Mouse (Mus musculus): ENCODE results near the gene Fto. TPM values are rescaled to one million over a fixed set of nuclear protein-coding genes. Genes with fewer than 3 reads are reported as not detected.

The Fto gene
- polyA plus RNA-seq, 1 experiment from 2014 or later, result 19.9 TPM

GRCm38 (mm10) chr8:91329056-91329455, 15.7 kb downstream of the Fto start:
- 65% methylated on average over 9 of the region's 9 CpGs for WGBS (ENCODE audit: insufficient replicate concordance)

GRCm38 (mm10) chr8:91329461-91329850, 16.1 kb downstream of the Fto start:
- H3K4me3 ChIP-seq (ENCODE audit: low read depth, low read length), result no peak overlapping the region
- H3K9ac ChIP-seq (ENCODE audit: low read depth, low read length), result no peak overlapping the region
- no peaks in the 10 kb centered on the region for H3K36me3 ChIP-seq (ENCODE audit: control insufficient read depth, insufficient read depth)
- H3K4me1 ChIP-seq (ENCODE audit: control insufficient read depth, low read depth, low read length), result no peaks in the 10 kb centered on the region; the same call in 1 of the 2 replicates
- no peaks in the 10 kb centered on the region for H3K27me3 ChIP-seq (ENCODE audit: control insufficient read depth, insufficient read depth, low read depth, low read length)
- H3K9me3 ChIP-seq (replicated peaks; ENCODE audit: control insufficient read depth, low read length), result no peaks in the 10 kb centered on the region
- H3K27ac ChIP-seq (ENCODE audit: low read length), result peak overlapping the region; percentile 50
- no peak overlapping the region for H3K4me2 ChIP-seq (ENCODE audit: low read depth, low read length)
- 50% methylated on average over 6 of the region's 6 CpGs for WGBS (ENCODE audit: insufficient replicate concordance)
- no peak for ATAC-seq (ENCODE audit: low read depth)

More at GRCm38 (mm10) chr8:91329056-91329455, 15.7 kb downstream of the Fto start:
- Histone ChIP-seq H3K4me1 (ENCODE audit: control insufficient read depth, low read depth, low read length) (no peaks in the 10 kb centered on the region; the same call in 1 of the 2 replicates), H3K36me3 (ENCODE audit: control insufficient read depth, insufficient read depth) (no peaks in the 10 kb centered on the region), H3K27me3 (ENCODE audit: control insufficient read depth, insufficient read depth, low read depth, low read length) (no peaks in the 10 kb centered on the region), H3K9me3 (replicated peaks; ENCODE audit: control insufficient read depth, low read length) (no peaks in the 10 kb centered on the region), H3K9ac (ENCODE audit: low read depth, low read length) (no peak overlapping the region), H3K4me2 (ENCODE audit: low read depth, low read length) (no peak overlapping the region), H3K27ac (ENCODE audit: low read length) (peak overlapping the region; percentile 50), H3K4me3 (ENCODE audit: low read depth, low read length) (no peak overlapping the region)
- no peak for ATAC-seq (ENCODE audit: low read depth)

- Histone ChIP-seq H3K4me2 (ENCODE audit: low read depth, low read length) (no peak overlapping the region), H3K9me3 (replicated peaks; ENCODE audit: control insufficient read depth, low read length) (no peaks in the 10 kb centered on the region), H3K4me1 (ENCODE audit: control insufficient read depth, low read depth, low read length) (peaks cover 6% of the 10 kb centered on the region; the same call in 1 of the 2 replicates), H3K27me3 (ENCODE audit: control insufficient read depth, insufficient read depth, low read depth, low read length) (no peaks in the 10 kb centered on the region), H3K36me3 (ENCODE audit: control insufficient read depth, insufficient read depth) (no peaks in the 10 kb centered on the region), H3K4me3 (ENCODE audit: low read depth, low read length) (no peak overlapping the region), H3K27ac (ENCODE audit: low read length) (no peak overlapping the region), H3K9ac (ENCODE audit: low read depth, low read length) (no peak overlapping the region)
- ATAC-seq (ENCODE audit: low read depth), result no peak
- 68% methylated on average over 6 of the region's 6 CpGs for WGBS (ENCODE audit: insufficient replicate concordance)
Observed at GRCm38 (mm10) chr8:91338389-91339154, 25.2 kb downstream of the Fto start.

- no peaks in the 10 kb centered on the region for H3K36me3 ChIP-seq (ENCODE audit: control insufficient read depth, insufficient read depth)
- H3K27ac ChIP-seq (ENCODE audit: low read length), result no peak overlapping the region
- no peaks in the 10 kb centered on the region for H3K27me3 ChIP-seq (ENCODE audit: control insufficient read depth, insufficient read depth, low read depth, low read length)
- WGBS (ENCODE audit: insufficient replicate concordance), result 76% methylated on average over 8 of the region's 8 CpGs
- no peak for ATAC-seq (ENCODE audit: low read depth)
- H3K4me2 ChIP-seq (ENCODE audit: low read depth, low read length), result no peak overlapping the region
- peaks cover 6% of the 10 kb centered on the region; the same call in 1 of the 2 replicates for H3K4me1 ChIP-seq (ENCODE audit: control insufficient read depth, low read depth, low read length)
- H3K9me3 ChIP-seq (replicated peaks; ENCODE audit: control insufficient read depth, low read length), result no peaks in the 10 kb centered on the region
- no peak overlapping the region for H3K4me3 ChIP-seq (ENCODE audit: low read depth, low read length)
- H3K9ac ChIP-seq (ENCODE audit: low read depth, low read length), result no peak overlapping the region
Observed at GRCm38 (mm10) chr8:91339651-91340050, 26.3 kb downstream of the Fto start.

GRCm38 (mm10) chr8:91340746-91341145, 27.4 kb downstream of the Fto start:
- no peak for ATAC-seq (ENCODE audit: low read depth)
- Histone ChIP-seq H3K36me3 (ENCODE audit: control insufficient read depth, insufficient read depth) (no peaks in the 10 kb centered on the region), H3K4me3 (ENCODE audit: low read depth, low read length) (no peak overlapping the region), H3K9me3 (replicated peaks; ENCODE audit: control insufficient read depth, low read length) (no peaks in the 10 kb centered on the region), H3K4me2 (ENCODE audit: low read depth, low read length) (no peak overlapping the region), H3K27ac (ENCODE audit: low read length) (no peak overlapping the region), H3K9ac (ENCODE audit: low read depth, low read length) (no peak overlapping the region), H3K27me3 (ENCODE audit: control insufficient read depth, insufficient read depth, low read depth, low read length) (no peaks in the 10 kb centered on the region), H3K4me1 (ENCODE audit: control insufficient read depth, low read depth, low read length) (peaks cover 6% of the 10 kb centered on the region; the same call in 1 of the 2 replicates)
- 56% methylated on average over 1 of the region's 1 CpGs for WGBS (ENCODE audit: insufficient replicate concordance)

- H3K27ac ChIP-seq (ENCODE audit: low read length), result no peak overlapping the region
- no peak for ATAC-seq (ENCODE audit: low read depth)
- H3K4me3 ChIP-seq (ENCODE audit: low read depth, low read length), result no peak overlapping the region
- H3K9me3 ChIP-seq (replicated peaks; ENCODE audit: control insufficient read depth, low read length), result no peaks in the 10 kb centered on the region
- H3K27me3 ChIP-seq (ENCODE audit: control insufficient read depth, insufficient read depth, low read depth, low read length), result no peaks in the 10 kb centered on the region
- H3K4me2 ChIP-seq (ENCODE audit: low read depth, low read length), result no peak overlapping the region
- no peaks in the 10 kb centered on the region for H3K36me3 ChIP-seq (ENCODE audit: control insufficient read depth, insufficient read depth)
- H3K4me1 ChIP-seq (ENCODE audit: control insufficient read depth, low read depth, low read length), result peaks cover 6% of the 10 kb centered on the region; the same call in 1 of the 2 replicates
- H3K9ac ChIP-seq (ENCODE audit: low read depth, low read length), result no peak overlapping the region
- 68% methylated on average over 5 of the region's 5 CpGs for WGBS (ENCODE audit: insufficient replicate concordance)
Observed at GRCm38 (mm10) chr8:91342196-91342595, 28.9 kb downstream of the Fto start.

GRCm38 (mm10) chr8:91342798-91343197, 29.5 kb downstream of the Fto start:
- Histone ChIP-seq H3K27ac (ENCODE audit: low read length) (no peak overlapping the region), H3K4me3 (ENCODE audit: low read depth, low read length) (no peak overlapping the region), H3K4me2 (ENCODE audit: low read depth, low read length) (no peak overlapping the region), H3K9ac (ENCODE audit: low read depth, low read length) (no peak overlapping the region), H3K4me1 (ENCODE audit: control insufficient read depth, low read depth, low read length) (peaks cover 8% of the 10 kb centered on the region; the same call in 1 of the 2 replicates), H3K9me3 (replicated peaks; ENCODE audit: control insufficient read depth, low read length) (no peaks in the 10 kb centered on the region), H3K27me3 (ENCODE audit: control insufficient read depth, insufficient read depth, low read depth, low read length) (no peaks in the 10 kb centered on the region), H3K36me3 (ENCODE audit: control insufficient read depth, insufficient read depth) (no peaks in the 10 kb centered on the region)
- no peak for ATAC-seq (ENCODE audit: low read depth)
- 60% methylated on average over 5 of the region's 5 CpGs for WGBS (ENCODE audit: insufficient replicate concordance)

- Histone ChIP-seq H3K4me2 (ENCODE audit: low read depth, low read length) (no peak overlapping the region), H3K9me3 (replicated peaks; ENCODE audit: control insufficient read depth, low read length) (no peaks in the 10 kb centered on the region), H3K4me3 (ENCODE audit: low read depth, low read length) (no peak overlapping the region), H3K9ac (ENCODE audit: low read depth, low read length) (no peak overlapping the region), H3K27ac (ENCODE audit: low read length) (no peak overlapping the region), H3K36me3 (ENCODE audit: control insufficient read depth, insufficient read depth) (no peaks in the 10 kb centered on the region), H3K4me1 (ENCODE audit: control insufficient read depth, low read depth, low read length) (peaks cover 8% of the 10 kb centered on the region; the same call in 1 of the 2 replicates), H3K27me3 (ENCODE audit: control insufficient read depth, insufficient read depth, low read depth, low read length) (no peaks in the 10 kb centered on the region)
- ATAC-seq (ENCODE audit: low read depth), result no peak
- 68% methylated on average over 11 of the region's 11 CpGs for WGBS (ENCODE audit: insufficient replicate concordance)
Observed at GRCm38 (mm10) chr8:91344659-91345058, 31.3 kb downstream of the Fto start.

- ATAC-seq (ENCODE audit: low read depth), result no peak
- no peak overlapping the region for H3K27ac ChIP-seq (ENCODE audit: low read length)
- H3K36me3 ChIP-seq (ENCODE audit: control insufficient read depth, insufficient read depth), result no peaks in the 10 kb centered on the region
- no peaks in the 10 kb centered on the region for H3K27me3 ChIP-seq (ENCODE audit: control insufficient read depth, insufficient read depth, low read depth, low read length)
- WGBS (ENCODE audit: insufficient replicate concordance), result 64% methylated on average over 10 of the region's 10 CpGs
- H3K4me2 ChIP-seq (ENCODE audit: low read depth, low read length), result no peak overlapping the region
- H3K4me1 ChIP-seq (ENCODE audit: control insufficient read depth, low read depth, low read length), result peaks cover 8% of the 10 kb centered on the region; the same call in 1 of the 2 replicates
- H3K4me3 ChIP-seq (ENCODE audit: low read depth, low read length), result no peak overlapping the region
- no peak overlapping the region for H3K9ac ChIP-seq (ENCODE audit: low read depth, low read length)
- H3K9me3 ChIP-seq (replicated peaks; ENCODE audit: control insufficient read depth, low read length), result no peaks in the 10 kb centered on the region
Observed at GRCm38 (mm10) chr8:91347146-91347545, 33.8 kb downstream of the Fto start.

All from liver, embryonic 16.5 days (tissue).